In genomic region chr17:25728009-25728270, GRCm38 (mm10) we compare ENCODE assay signal across 9 mouse cellular contexts. TPM values are rescaled to one million over a fixed set of nuclear protein-coding genes. Genes with fewer than 3 reads are reported as not detected.
DNase-seq lines count a peak whose midpoint lies in the region; ATAC-seq and TF ChIP-seq lines count a peak whose summit lies in the region.
"Had no signal": no experiment of that assay in that cellular context is flagged by ENCODE, and none has a peak within 500 bp of the region (broad histone marks: within the 10 kb centered on the region; RNA-seq: fewer than 3 reads in every experiment).

No protein-coding gene starts in this region.

- 9% methylated on average over 4 of the region's 4 CpGs for WGBS in heart, embryonic 13.5 days
- WGBS in forebrain, embryonic 15.5 days: 20% methylated on average over 4 of the region's 4 CpGs
- WGBS in liver, embryonic 16.5 days (ENCODE audit: insufficient replicate concordance): 17% methylated on average over 4 of the region's 4 CpGs

- no peaks in the 10 kb centered on the region for H3K9me3 ChIP-seq in heart, embryonic 13.5 days
- no peaks in the 10 kb centered on the region for H3K9me3 ChIP-seq in ES-E14 (ENCODE audit: control insufficient read depth, insufficient read depth, low read depth, low read length)
- no peaks in the 10 kb centered on the region for H3K9me3 ChIP-seq in forebrain, embryonic 15.5 days
- no peaks in the 10 kb centered on the region for H3K9me3 ChIP-seq in liver, embryonic 16.5 days (replicated peaks; ENCODE audit: control insufficient read depth, low read length)

- no peaks in the 10 kb centered on the region for H3K27me3 ChIP-seq in heart, embryonic 13.5 days (replicated peaks)
- H3K27me3 ChIP-seq in forebrain, embryonic 15.5 days: no peaks in the 10 kb centered on the region
- no peaks in the 10 kb centered on the region for H3K27me3 ChIP-seq in liver, embryonic 16.5 days (ENCODE audit: control insufficient read depth, insufficient read depth, low read depth, low read length)

- no peak for DNase-seq in heart, adult 18-20 months
- no peak for DNase-seq in ES-E14 (ENCODE audit: low read depth, low spot score)
- DNase-seq in left cerebral cortex, adult 8-10 months (ENCODE audit: low spot score in 2 of 2): no peak
- DNase-seq in thymus, postnatal 4 days: no peak
- DNase-seq in cerebellum, postnatal 4 days (ENCODE audit: low spot score in 2 of 2): no peak

- H3K9ac ChIP-seq in heart, embryonic 13.5 days: peak overlapping the region; percentile 85
- peak overlapping the region; percentile 88 for H3K9ac ChIP-seq in ES-E14 (ENCODE audit: insufficient read depth, low read depth, low read length, poor library complexity, severe bottlenecking)
- H3K9ac ChIP-seq in forebrain, embryonic 15.5 days (replicated peaks): peak overlapping the region; percentile 58
- peak overlapping the region; percentile 79 for H3K9ac ChIP-seq in liver, embryonic 16.5 days (ENCODE audit: low read depth, low read length)

- in situ Hi-C loops in ES-E14 (cut with MboI; ENCODE audit: low sequenced_read_pairs in 2 of 2, unreplicated experiment in 2 of 2): no loop called here

- peak overlapping the region; percentile 68 for H3K4me3 ChIP-seq in heart, embryonic 13.5 days
- peak overlapping the region; percentile 75 for H3K4me3 ChIP-seq in ES-E14 (ENCODE audit: insufficient read depth in 1 of 2, low read depth in 1 of 2, low read length in 2 of 2, poor library complexity in 1 of 2, severe bottlenecking in 1 of 2)
- peak overlapping the region; percentile 51 for H3K4me3 ChIP-seq in forebrain, embryonic 15.5 days
- peak overlapping the region; percentile 84 for H3K4me3 ChIP-seq in liver, embryonic 16.5 days (ENCODE audit: low read depth, low read length)

- no peak; the same call in 1 of the 2 replicates for ATAC-seq in heart, embryonic 13.5 days (ENCODE audit: extremely low read depth, insufficient number of reproducible peaks, low FRiP score, low TSS enrichment)
- peak; percentile 12; the same call in 1 of the 2 replicates for ATAC-seq in forebrain, embryonic 15.5 days (replicated peaks)
- ATAC-seq in liver, embryonic 16.5 days (ENCODE audit: low read depth): no peak

- H3K27ac ChIP-seq in heart, embryonic 13.5 days (replicated peaks): 0 out of 2 replicates have a peak overlapping the region, but pooled peaks have one; percentile 20
- H3K27ac ChIP-seq in ES-E14 (ENCODE audit: insufficient read depth, low read depth, low read length, poor library complexity, severe bottlenecking): no peak overlapping the region
- no peak overlapping the region for H3K27ac ChIP-seq in forebrain, embryonic 15.5 days (replicated peaks)
- peak overlapping the region; percentile 57 for H3K27ac ChIP-seq in liver, embryonic 16.5 days (ENCODE audit: low read length)

- H3K4me2 ChIP-seq in heart, embryonic 13.5 days: peak overlapping the region; percentile 91
- peak overlapping the region; percentile 65 for H3K4me2 ChIP-seq in forebrain, embryonic 15.5 days (replicated peaks)
- peak overlapping the region; percentile 85 for H3K4me2 ChIP-seq in liver, embryonic 16.5 days (ENCODE audit: low read depth, low read length)

- peaks cover 34% of the 10 kb centered on the region for H3K36me3 ChIP-seq in heart, embryonic 13.5 days
- H3K36me3 ChIP-seq in ES-E14 (ENCODE audit: control insufficient read depth, insufficient read depth, low read length, poor library complexity, severe bottlenecking): peaks cover 22% of the 10 kb centered on the region; the same call in 1 of the 2 replicates
- no peaks in the 10 kb centered on the region for H3K36me3 ChIP-seq in forebrain, embryonic 15.5 days
- H3K36me3 ChIP-seq in liver, embryonic 16.5 days (ENCODE audit: control insufficient read depth, insufficient read depth): peaks cover 14% of the 10 kb centered on the region

- H3K4me1 ChIP-seq in heart, embryonic 13.5 days: peaks cover 23% of the 10 kb centered on the region
- peaks cover 4 to 19% of the 10 kb centered on the region in 2 experiments; a peak in 2 of 4 replicates for H3K4me1 ChIP-seq in ES-E14 (ENCODE audit: control insufficient read depth in 2 of 2, insufficient read depth in 2 of 2, low read length in 2 of 2, poor library complexity in 1 of 2)
- peaks cover 24% of the 10 kb centered on the region for H3K4me1 ChIP-seq in forebrain, embryonic 15.5 days
- peaks cover 18% of the 10 kb centered on the region for H3K4me1 ChIP-seq in liver, embryonic 16.5 days (ENCODE audit: control insufficient read depth, low read depth, low read length)

TF ChIP-seq in ES-E14, 5 proteins besides CTCF, POLR2A, EP300 and RAD21:
- no peak for TF ChIP-seq CHD2 (IDR thresholded peaks at IDR 0.05; ENCODE audit: low read depth, low read length)
- no peak for TF ChIP-seq MAFK (IDR thresholded peaks at IDR 0.05; ENCODE audit: insufficient read depth, low read depth, low read length)
- TF ChIP-seq ZNF384 (IDR thresholded peaks at IDR 0.05; ENCODE audit: low read depth, low read length): no peak
- no peak for TF ChIP-seq HCFC1 (IDR thresholded peaks at IDR 0.05; ENCODE audit: borderline replicate concordance, insufficient read depth, low read length)
- no peak for TF ChIP-seq ZC3H11A (IDR thresholded peaks at IDR 0.05; ENCODE audit: borderline replicate concordance, low read depth, low read length)

RNA-seq across cellular contexts. Expression of gene Rpusd1, which starts 0.5 kb away (rescaled TPM):
- 13.3 and 13.7 TPM in 2 replicates for polyA plus RNA-seq in heart, embryonic 13.5 days (2015; fragmentation: Nextera tagmentation; extraction: Ambion mirVana)
- total RNA-seq in heart, adult 18-20 months (2021): 1 to 10 TPM; 3.6 to 5.2 TPM
- 7.6 and 8.7 TPM in 2 replicates for total RNA-seq in ES-E14 (2012; rRNA removed)
- 24.2 and 26.3 TPM in 2 replicates for polyA plus RNA-seq in forebrain, embryonic 15.5 days (2015; fragmentation: Nextera tagmentation; extraction: Ambion mirVana)
- polyA plus RNA-seq in liver, embryonic 16.5 days (2015; fragmentation: Nextera tagmentation; extraction: Ambion mirVana): 5.2 TPM in 2 replicates
- total RNA-seq in left cerebral cortex, adult 8-10 months (2022): 10 to 100 TPM; 55.9 to 61.2 (median 58.2) TPM

RNA-seq across cellular contexts. Expression of gene Chtf18, which starts 0.7 kb away (rescaled TPM):
- 18.8 and 20.4 TPM in 2 replicates for polyA plus RNA-seq in heart, embryonic 13.5 days (2015; fragmentation: Nextera tagmentation; extraction: Ambion mirVana)
- total RNA-seq in heart, adult 18-20 months (2021): 1 to 10 TPM in 1 of 2 experiments, under 1 TPM in 1; 0.84 to 1.3 TPM
- total RNA-seq in ES-E14 (2012; rRNA removed): 102 and 151 TPM in 2 replicates
- polyA plus RNA-seq in forebrain, embryonic 15.5 days (2015; fragmentation: Nextera tagmentation; extraction: Ambion mirVana): 14.5 and 14.8 TPM in 2 replicates
- polyA plus RNA-seq in liver, embryonic 16.5 days (2015; fragmentation: Nextera tagmentation; extraction: Ambion mirVana): 16.3 and 18.0 TPM in 2 replicates
- 1 to 10 TPM; 1.8 to 3.1 (median 2.1) TPM for total RNA-seq in left cerebral cortex, adult 8-10 months (2022)

RNA-seq across cellular contexts. Expression of gene Mslnl, which starts 7.9 kb away (rescaled TPM):
- not detected in 2 replicates for polyA plus RNA-seq in heart, embryonic 13.5 days (2015; fragmentation: Nextera tagmentation; extraction: Ambion mirVana)
- not detected for total RNA-seq in heart, adult 18-20 months (2021)
- total RNA-seq in ES-E14 (2012; rRNA removed): 0.27 and 0.58 TPM in 2 replicates
- polyA plus RNA-seq in forebrain, embryonic 15.5 days (2015; fragmentation: Nextera tagmentation; extraction: Ambion mirVana): not detected in 2 replicates
- polyA plus RNA-seq in liver, embryonic 16.5 days (2015; fragmentation: Nextera tagmentation; extraction: Ambion mirVana): not detected in 2 replicates
- 1 to 10 TPM in 1 of 4 experiments, under 1 TPM in 3; 0.30 to 1.1 (median 0.70) TPM for total RNA-seq in left cerebral cortex, adult 8-10 months (2022)
- total RNA-seq: left cerebral cortex, postnatal 10 days had no signal

RNA-seq across cellular contexts. Expression of gene Gng13, which starts 11.0 kb away (rescaled TPM):
- 3.2 and 3.4 TPM in 2 replicates for polyA plus RNA-seq in heart, embryonic 13.5 days (2015; fragmentation: Nextera tagmentation; extraction: Ambion mirVana)
- total RNA-seq in heart, adult 18-20 months (2021): under 1 TPM in 1 of 2 experiments, not detected in 1; 0.77 TPM
- total RNA-seq in ES-E14 (2012; rRNA removed): 9.9 and 14.5 TPM in 2 replicates
- polyA plus RNA-seq in forebrain, embryonic 15.5 days (2015; fragmentation: Nextera tagmentation; extraction: Ambion mirVana): 1.6 and 1.7 TPM in 2 replicates
- polyA plus RNA-seq in liver, embryonic 16.5 days (2015; fragmentation: Nextera tagmentation; extraction: Ambion mirVana): not detected in 2 replicates
- 100 to 1,000 TPM; 125 to 148 (median 137) TPM for total RNA-seq in left cerebral cortex, adult 8-10 months (2022)

RNA-seq across cellular contexts. Expression of gene Msln, which starts 26.2 kb away (rescaled TPM):
- polyA plus RNA-seq in heart, embryonic 13.5 days (2015; fragmentation: Nextera tagmentation; extraction: Ambion mirVana): 28.7 and 32.4 TPM in 2 replicates
- 10 to 100 TPM; 10.3 to 20.2 TPM for total RNA-seq in heart, adult 18-20 months (2021)
- 7.5 and 16.0 TPM in 2 replicates for total RNA-seq in ES-E14 (2012; rRNA removed)
- polyA plus RNA-seq in forebrain, embryonic 15.5 days (2015; fragmentation: Nextera tagmentation; extraction: Ambion mirVana): 0.31 and 0.72 TPM in 2 replicates
- polyA plus RNA-seq in liver, embryonic 16.5 days (2015; fragmentation: Nextera tagmentation; extraction: Ambion mirVana): 2.8 and 3.4 TPM in 2 replicates
- 1 to 10 TPM; 2.3 to 4.9 (median 2.6) TPM for total RNA-seq in left cerebral cortex, adult 8-10 months (2022)

Comparison
In these comparisons a context has a peak if more than half of its experiments do, and no peak if none do; other contexts are left out.
1. H3K27ac ChIP-seq: peak in heart, embryonic 13.5 days (single experiment) and liver, embryonic 16.5 days (single experiment); none in ES-E14 (single experiment) and forebrain, embryonic 15.5 days (single experiment).
2. RNA of gene Chtf18, which starts 0.7 kb away (total RNA-seq): 102 to 151 TPM in ES-E14; 1.8 to 3.1 TPM in left cerebral cortex, adult 8-10 months and 0.84 to 1.3 TPM in heart, adult 18-20 months; every median in the first group is over 10 times any median in the second.
3. Peak in every context shown above with its lines, with median percentiles within 50 percentile points of each other: H3K4me2 ChIP-seq, H3K4me3 ChIP-seq and H3K9ac ChIP-seq.